Mouse (Mus musculus): Measurements from ENCODE around the gene Otulin.

- TF ChIP-seq CTCF (IDR thresholded peaks at IDR 0.05; ENCODE audit: insufficient read depth, low read depth, low read length) (no peak), POLR2A (IDR thresholded peaks at IDR 0.05; ENCODE audit: insufficient read depth, low read depth, low read length) (no peak)
Observed at GRCm38 (mm10) chr15:27668557-27668956, 38.1 kb upstream of the Otulin start.
